Mouse (Mus musculus): ENCODE measurements at regions not wholly inside any gene's neighbourhood (a gene's known extent, or its start where the extent isn't known, plus 50 kb on each side); places are given as distances from the start of the nearest gene placed in this dataset.

- TF ChIP-seq GATA1 (IDR thresholded peaks at IDR 0.05; ENCODE audit: borderline replicate concordance, low read length) (no peak), CTCF (IDR thresholded peaks at IDR 0.05; ENCODE audit: low read depth, low read length) (no peak), TAL1 (conservative IDR thresholded peaks at IDR 0.05; ENCODE audit: low read depth, low read length) (no peak)
Observed at GRCm38 (mm10) chr6:104990366-104990765, 497.8 kb downstream of the Cntn6 start.

All from G1E (cell line).